Mouse (Mus musculus): ENCODE results near the gene Il12a. TPM values are rescaled to one million over a fixed set of nuclear protein-coding genes. Genes with fewer than 3 reads are reported as not detected.

Gene Il12a
- polyA plus RNA-seq (2014; fragmentation: Illumina TruSeq; extraction: RNeasy Lipid Tissue Mini Kit (QIAGEN cat#74804); ENCODE audit: low read depth, low replicate concordance) = not detected

GRCm38 (mm10) chr3:68690344-68690743 lies at the start of gene Il12a:
TSS of gene Il12a (plus strand) at chr3:68690644.

Other genes starting within 250 kb of the Il12a start
- not detected for gene 1110032F04Rik, start 178.9 kb downstream of the Il12a start, polyA plus RNA-seq (2014; fragmentation: Illumina TruSeq; extraction: RNeasy Lipid Tissue Mini Kit (QIAGEN cat#74804); ENCODE audit: low read depth, low replicate concordance)